Mouse (Mus musculus): ENCODE measurements at regions not wholly inside any gene's neighbourhood (a gene's known extent, or its start where the extent isn't known, plus 50 kb on each side); places are given as distances from the start of the nearest gene placed in this dataset.

GRCm38 (mm10) chr3:137564282-137564681, 57.1 kb upstream of the Ddit4l start:
- TF ChIP-seq TAL1 (IDR thresholded peaks at IDR 0.05; ENCODE audit: low read length) (no peak), GATA1 (IDR thresholded peaks at IDR 0.05; ENCODE audit: low read length) (no peak)

All from erythroblast, embryonic 14.5 days (primary cell).